Mouse (Mus musculus): ENCODE measurements around the gene Evi5l.

GRCm38 (mm10) chr8:4205246-4206123 is 39.1 kb downstream of the Evi5l start:
- TF ChIP-seq CTCF (conservative IDR thresholded peaks at IDR 0.05; ENCODE audit: low read length) (peak; percentile 15), POU5F1 (IDR thresholded peaks at IDR 0.05; ENCODE audit: borderline replicate concordance, low read length) (no peak)
